Mouse (Mus musculus) heart, postnatal 0 days (tissue): Measurements from ENCODE around the gene Il12rb1. TPM values are rescaled to one million over a fixed set of nuclear protein-coding genes. Genes with fewer than 3 reads are reported as not detected.
A peak's percentile ranks its signal among the peaks of the same experiment; 100 is the strongest.

ENCODE experiments used
- ATAC-seq: fragments of 200-750 bp; cut with Nextera tagmentation; 2 replicates; pipeline ENCODE4 v1.8.0; 2017; ENCODE audit warnings: low read depth, moderate number of reproducible peaks, moderate library complexity; ENCODE audit not compliant: insufficient read depth
- DNase-seq: peaks from one replicate; pipeline ENCODE4 v3.0.0-alpha.2; 2016; ENCODE audit warnings: low spot score
- H3K27ac ChIP-seq: fragments of 300-500 bp; sonication (generic); 2 replicates; pipeline ENCODE4 v1.5.1; 2014; ENCODE audit warnings: low read depth, mild to moderate bottlenecking
- H3K27me3 ChIP-seq: fragments of 300-500 bp; sonication (generic); 2 replicates; pipeline ENCODE4 v1.6.1; 2014; ENCODE audit warnings: low read length, mixed read lengths; ENCODE audit not compliant: control insufficient read depth, insufficient read depth
- H3K36me3 ChIP-seq: fragments of 300-500 bp; sonication (generic); replicated peaks from 2 replicates; pipeline ENCODE4 v1.6.1; 2014; ENCODE audit warnings: low read length, mixed read lengths; ENCODE audit not compliant: control insufficient read depth, insufficient read depth
- H3K4me1 ChIP-seq: fragments of 300-500 bp; sonication (generic); 2 replicates; pipeline ENCODE4 v1.6.1; 2014; ENCODE audit warnings: antibody characterized with exemption; ENCODE audit not compliant: control insufficient read depth, insufficient read depth
- H3K4me2 ChIP-seq: fragments of 300-500 bp; sonication (generic); 2 replicates; pipeline ENCODE4 v1.6.1; 2014; ENCODE audit warnings: low read depth, mild to moderate bottlenecking, low read length, moderate library complexity
- H3K4me3 ChIP-seq: fragments of 300-500 bp; sonication (generic); 2 replicates; pipeline ENCODE4 v1.5.1; 2014; ENCODE audit warnings: low read depth, low read length
- H3K9ac ChIP-seq: fragments of 300-500 bp; sonication (generic); replicated peaks from 2 replicates; pipeline ENCODE4 v1.6.1; 2014; ENCODE audit warnings: low read depth, low read length, mixed read lengths
- H3K9me3 ChIP-seq: fragments of 300-500 bp; sonication (generic); replicated peaks from 2 replicates; pipeline ENCODE4 v1.6.1; 2016; ENCODE audit warnings: low read length; ENCODE audit not compliant: control insufficient read depth
- CTCF ChIP-seq: IDR thresholded peaks from 2 replicates; pipeline ENCODE4 v1.5.1; 2016; ENCODE audit warnings: antibody characterized with exemption, control low read depth, low read depth
- EP300 ChIP-seq: IDR thresholded peaks from 2 replicates; pipeline ENCODE4 v1.6.1; 2016; ENCODE audit warnings: antibody characterized with exemption, low read depth
- WGBS: fragments of 180-500 bp; shearing (Covaris S2); extraction: QIAGEN DNeasy Blood & Tissue Kit; methylation state at CpG from one replicate; pipeline ENCODE4 v1.1.7; 2014; 5-methylcytosine and 5-hydroxymethylcytosine counted together
- polyA plus RNA-seq: library from polyadenylated mRNA; unstranded; fragments of >200 nt; fragmentation: Nextera tagmentation; extraction: Ambion mirVana; gene quantifications from 2 replicates; pipeline ENCODE4 v1.2.1, GENCODE M21; 2015
- total RNA-seq: library from RNA; depleted of rRNA; stranded (reverse); fragments of >200 nt; gene quantifications from 2 replicates; pipeline ENCODE4 v1.2.3, GENCODE M21; 2014; ENCODE audit warnings: low replicate concordance

Gene Il12rb1
- total and polyA plus RNA-seq, 2 experiments from 2014 or later: not detected

GRCm38 (mm10) chr8:70763354-70763753 is 44.9 kb upstream of the Il12rb1 start:
- Histone ChIP-seq H3K36me3 (peaks cover 11% of the 10 kb centered on the region), H3K9me3 (no peaks in the 10 kb centered on the region), H3K4me3 (no peak overlapping the region), H3K4me2 (no peak overlapping the region), H3K9ac (no peak overlapping the region), H3K27me3 (no peaks in the 10 kb centered on the region), H3K4me1 (peaks cover 25% of the 10 kb centered on the region), H3K27ac (no peak overlapping the region)
- DNase-seq (no peak), ATAC-seq (no peak)
- TF ChIP-seq CTCF (peak; percentile 66), EP300 (no peak)
- WGBS: 6% methylated on average over 3 of the region's 3 CpGs

- H3K4me3 ChIP-seq: no peak overlapping the region
- ATAC-seq (no peak), DNase-seq (no peak)
- H3K9ac ChIP-seq: no peak overlapping the region
- H3K36me3 ChIP-seq: peaks cover 14% of the 10 kb centered on the region
- H3K27me3 ChIP-seq: no peaks in the 10 kb centered on the region
- WGBS: 54% methylated on average over 8 of the region's 8 CpGs
- peaks cover 25% of the 10 kb centered on the region for H3K4me1 ChIP-seq
- no peak overlapping the region for H3K27ac ChIP-seq
- H3K4me2 ChIP-seq: no peak overlapping the region
- H3K9me3 ChIP-seq: no peaks in the 10 kb centered on the region
- no peak for TF ChIP-seq EP300
- TF ChIP-seq CTCF: no peak
Measured at GRCm38 (mm10) chr8:70764026-70764425, 44.2 kb upstream of the Il12rb1 start.

GRCm38 (mm10) chr8:70764676-70765075 is 43.6 kb upstream of the Il12rb1 start:
- DNase-seq: no peak
- TF ChIP-seq CTCF: no peak
- no peak for TF ChIP-seq EP300
- Histone ChIP-seq H3K27ac (no peak overlapping the region), H3K9ac (no peak overlapping the region), H3K4me1 (peaks cover 24% of the 10 kb centered on the region), H3K27me3 (no peaks in the 10 kb centered on the region), H3K36me3 (peaks cover 16% of the 10 kb centered on the region), H3K4me3 (no peak overlapping the region), H3K4me2 (no peak overlapping the region), H3K9me3 (no peaks in the 10 kb centered on the region)
- 91% methylated on average over 13 of the region's 13 CpGs for WGBS
- no peak for ATAC-seq

GRCm38 (mm10) chr8:70765329-70765728 is 42.9 kb upstream of the Il12rb1 start:
- Histone ChIP-seq H3K4me2 (peak overlapping the region; percentile 73), H3K36me3 (peaks cover 18% of the 10 kb centered on the region), H3K27me3 (no peaks in the 10 kb centered on the region), H3K9ac (no peak overlapping the region), H3K4me3 (peak overlapping the region; percentile 43), H3K27ac (no peak overlapping the region), H3K4me1 (peaks cover 18% of the 10 kb centered on the region), H3K9me3 (no peaks in the 10 kb centered on the region)
- TF ChIP-seq EP300: no peak
- no peak for TF ChIP-seq CTCF
- DNase-seq (no peak), ATAC-seq (no peak)
- WGBS: 70% methylated on average over 9 of the region's 9 CpGs

GRCm38 (mm10) chr8:70765838-70766570 is 42.2 kb upstream of the Il12rb1 start:
- 2% methylated on average over 34 of the region's 34 CpGs for WGBS
- H3K9ac ChIP-seq: peak overlapping the region; percentile 51
- H3K27me3 ChIP-seq: no peaks in the 10 kb centered on the region
- DNase-seq (no peak), ATAC-seq (no peak)
- TF ChIP-seq EP300: no peak
- TF ChIP-seq CTCF: no peak
- peak overlapping the region; percentile 73 for H3K4me2 ChIP-seq
- peaks cover 25% of the 10 kb centered on the region for H3K36me3 ChIP-seq
- H3K27ac ChIP-seq: 0 out of 2 replicates have a peak overlapping the region, but pooled peaks have one; percentile 12
- H3K4me1 ChIP-seq: peaks cover 14% of the 10 kb centered on the region
- H3K9me3 ChIP-seq: no peaks in the 10 kb centered on the region
- H3K4me3 ChIP-seq: peak overlapping the region; percentile 43
